Mouse (Mus musculus) retina, postnatal 1 day (tissue): ENCODE data around the gene Cpt1b.

ENCODE experiments used
- DNase-seq: peaks from one replicate; pipeline ENCODE4 v3.0.0-alpha.2; 2012

Cpt1b gene

DNA sequence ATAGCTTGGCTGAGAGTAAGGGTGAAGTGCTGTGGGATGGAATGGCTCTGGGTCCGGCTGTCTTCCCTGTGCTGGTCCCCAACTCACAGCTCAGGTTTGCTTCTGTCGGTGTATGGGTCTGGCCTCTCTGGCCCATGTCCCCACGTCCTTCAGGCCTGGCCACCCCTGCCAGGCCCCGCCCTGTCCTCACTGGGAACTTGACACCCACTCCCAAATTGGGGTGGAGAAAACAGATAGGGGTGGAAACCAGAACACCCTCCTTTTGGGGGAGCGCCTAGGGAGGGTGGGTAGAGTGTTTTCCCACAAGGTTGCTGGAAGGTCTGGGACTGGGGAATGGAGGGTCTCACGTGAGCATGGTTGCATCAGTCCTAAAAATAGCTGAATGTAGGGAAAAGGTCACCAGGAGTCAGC, at the start of gene Cpt1b:
TSS of gene Cpt1b (minus strand) at position 153 of the 411 bp plus-strand sequence.
- DNase-seq = no peak

DNA sequence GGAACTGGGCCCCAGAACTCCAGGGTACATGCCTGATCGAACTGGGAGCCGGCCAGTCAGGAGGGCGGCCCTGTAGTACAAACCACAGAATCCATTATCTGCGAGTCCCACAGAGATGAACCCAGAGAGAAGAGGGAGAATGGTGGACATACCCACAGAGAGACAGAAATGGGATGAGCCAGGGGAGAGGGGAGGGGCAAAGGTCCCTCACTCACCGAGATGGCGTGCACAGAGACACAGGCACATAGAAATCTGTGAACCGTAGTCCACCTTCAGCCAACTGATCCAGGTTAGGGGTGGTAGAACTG, 49.6 kb upstream of the Cpt1b start:
- no peak for DNase-seq

GRCm38 (mm10) chr15:89474596-89475292, 49.1 kb upstream of the Cpt1b start:
- no peak for DNase-seq

DNA sequence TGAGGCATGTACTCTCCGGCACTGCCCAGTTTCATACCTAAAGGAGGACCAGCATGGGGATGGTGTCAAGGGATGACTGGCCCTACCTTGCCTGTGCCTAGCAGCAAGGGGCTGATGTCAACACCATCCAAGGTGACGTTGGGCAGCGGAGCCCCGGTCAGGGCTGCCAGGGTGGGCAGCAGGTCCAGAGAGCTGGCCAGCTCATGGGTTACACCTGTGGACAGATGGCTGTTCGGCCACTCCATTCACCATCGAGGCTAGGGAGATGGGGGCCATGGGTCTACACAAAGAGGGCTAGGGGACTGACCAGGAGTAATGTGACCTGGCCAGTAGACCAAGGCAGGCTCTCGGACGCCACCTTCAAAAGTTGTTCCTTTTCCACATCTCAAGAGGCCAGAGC, 48.3 kb upstream of the Cpt1b start:
- no peak for DNase-seq

- DNase-seq = no peak
Observed at GRCm38 (mm10) chr15:89473370-89473769, 47.7 kb upstream of the Cpt1b start.

DNA sequence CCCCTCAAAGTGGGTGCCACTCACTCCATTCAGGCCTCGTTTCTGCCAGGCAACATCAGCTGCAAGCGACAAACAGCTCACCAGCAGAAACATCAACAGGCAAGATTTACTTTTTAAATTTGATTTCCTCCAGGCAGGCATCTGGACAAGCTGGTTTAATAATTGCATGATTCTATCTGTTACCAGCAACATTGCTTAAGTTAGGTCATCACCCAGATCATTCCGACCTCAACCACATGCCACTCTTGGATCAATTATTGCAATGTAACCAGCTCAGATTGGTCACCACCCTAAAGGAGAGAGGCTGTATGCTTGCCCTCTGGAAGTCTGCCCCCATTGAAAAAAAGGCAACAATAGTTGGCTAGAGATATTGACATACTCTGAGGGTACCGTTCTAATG, 45.8 kb upstream of the Cpt1b start:
- no peak for DNase-seq

DNA sequence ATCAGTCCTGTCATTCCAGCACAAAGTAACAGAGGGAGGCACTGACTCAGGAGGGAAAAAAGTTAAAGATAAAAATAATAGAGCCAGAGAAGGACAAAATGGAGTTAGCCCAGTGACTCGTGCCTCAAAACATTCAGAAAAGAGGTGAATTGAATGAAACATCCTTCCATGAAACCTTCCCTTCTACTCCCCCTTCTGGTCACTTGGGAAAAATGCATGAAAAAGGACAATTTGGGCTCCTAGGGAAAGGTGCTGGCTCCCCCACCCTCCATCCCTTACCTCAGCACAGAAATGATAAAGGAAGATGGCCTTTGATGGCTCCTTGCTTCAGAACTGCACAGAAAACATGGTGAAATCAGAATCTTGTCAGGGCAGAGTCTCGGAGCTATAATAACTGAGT, 42.9 kb upstream of the Cpt1b start:
- peak; percentile 69 for DNase-seq

GRCm38 (mm10) chr15:89465052-89465451, 39.4 kb upstream of the Cpt1b start:
- DNase-seq = peak; percentile 72

GRCm38 (mm10) chr15:89463334-89464235, 37.9 kb upstream of the Cpt1b start:
- no peak for DNase-seq

GRCm38 (mm10) chr15:89462176-89462575, 36.5 kb upstream of the Cpt1b start:
- DNase-seq = no peak

DNA sequence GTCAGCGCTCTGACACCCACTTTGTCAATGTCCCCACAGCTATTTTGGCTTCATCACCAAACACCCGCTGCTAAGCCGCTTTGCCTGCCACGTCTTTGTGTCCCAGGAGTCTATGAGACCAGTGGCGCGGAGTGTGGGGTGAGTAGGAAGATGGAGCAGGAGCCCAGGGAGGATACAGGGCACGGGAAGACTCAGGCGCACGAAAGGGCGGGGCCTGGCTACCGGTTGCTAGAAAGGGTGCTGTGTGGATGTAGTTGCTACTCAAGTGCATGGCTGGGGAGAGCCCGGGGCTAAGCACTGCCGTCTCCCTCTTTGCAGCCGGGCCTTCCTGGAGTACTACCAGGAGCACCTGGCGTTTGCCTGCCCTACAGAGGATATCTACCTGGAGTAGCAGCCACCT, 35.7 kb upstream of the Cpt1b start:
- DNase-seq = no peak

DNA sequence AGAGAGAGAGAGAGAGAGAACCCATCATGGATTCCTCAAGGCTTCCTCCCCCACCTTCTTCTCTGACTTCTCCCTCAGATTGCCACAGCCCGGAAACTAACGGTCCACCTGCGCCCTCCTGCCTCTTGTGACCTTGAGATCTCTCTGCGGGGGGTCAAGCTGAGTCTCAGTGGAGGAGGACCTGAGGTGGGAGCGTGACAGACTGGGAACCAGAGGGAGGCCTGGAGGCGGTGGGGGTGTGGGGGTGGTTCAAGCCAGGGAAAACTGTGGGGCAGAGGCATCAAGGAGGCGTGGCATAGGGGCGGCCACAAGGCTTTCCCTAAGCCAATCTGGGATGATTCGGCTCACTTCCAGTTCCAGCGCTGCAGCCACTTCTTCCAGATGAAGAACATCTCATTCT, 34.6 kb upstream of the Cpt1b start:
- no peak for DNase-seq

GRCm38 (mm10) chr15:89459821-89460220, 34.2 kb upstream of the Cpt1b start:
- no peak for DNase-seq

DNA sequence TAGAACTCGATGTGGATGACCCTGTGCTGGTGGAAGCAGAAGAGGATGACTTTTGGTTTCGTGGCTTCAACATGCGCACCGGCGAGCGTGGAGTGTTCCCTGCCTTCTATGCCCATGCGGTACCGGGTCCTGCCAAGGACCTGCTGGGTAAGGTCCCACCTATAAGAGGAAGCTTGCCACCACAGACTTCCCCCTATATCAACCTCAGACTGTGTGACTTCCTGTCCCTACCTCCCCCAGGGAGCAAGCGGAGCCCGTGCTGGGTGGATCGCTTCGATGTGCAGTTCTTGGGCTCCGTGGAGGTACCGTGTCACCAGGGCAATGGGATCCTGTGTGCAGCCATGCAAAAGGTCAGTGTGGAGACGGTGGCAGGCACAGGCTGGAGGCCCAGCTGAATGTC, 33.3 kb upstream of the Cpt1b start:
- no peak for DNase-seq

GRCm38 (mm10) chr15:89455642-89456041, 30.0 kb upstream of the Cpt1b start:
- no peak for DNase-seq

- DNase-seq = no peak
Observed at GRCm38 (mm10) chr15:89454857-89455256, 29.2 kb upstream of the Cpt1b start.

GRCm38 (mm10) chr15:89453865-89454478, 28.3 kb upstream of the Cpt1b start, which contains the start of gene Mapk8ip2:
Gene Mapk8ip2 (plus strand): TSS chr15:89453913.
- DNase-seq = peak; percentile 74

DNA sequence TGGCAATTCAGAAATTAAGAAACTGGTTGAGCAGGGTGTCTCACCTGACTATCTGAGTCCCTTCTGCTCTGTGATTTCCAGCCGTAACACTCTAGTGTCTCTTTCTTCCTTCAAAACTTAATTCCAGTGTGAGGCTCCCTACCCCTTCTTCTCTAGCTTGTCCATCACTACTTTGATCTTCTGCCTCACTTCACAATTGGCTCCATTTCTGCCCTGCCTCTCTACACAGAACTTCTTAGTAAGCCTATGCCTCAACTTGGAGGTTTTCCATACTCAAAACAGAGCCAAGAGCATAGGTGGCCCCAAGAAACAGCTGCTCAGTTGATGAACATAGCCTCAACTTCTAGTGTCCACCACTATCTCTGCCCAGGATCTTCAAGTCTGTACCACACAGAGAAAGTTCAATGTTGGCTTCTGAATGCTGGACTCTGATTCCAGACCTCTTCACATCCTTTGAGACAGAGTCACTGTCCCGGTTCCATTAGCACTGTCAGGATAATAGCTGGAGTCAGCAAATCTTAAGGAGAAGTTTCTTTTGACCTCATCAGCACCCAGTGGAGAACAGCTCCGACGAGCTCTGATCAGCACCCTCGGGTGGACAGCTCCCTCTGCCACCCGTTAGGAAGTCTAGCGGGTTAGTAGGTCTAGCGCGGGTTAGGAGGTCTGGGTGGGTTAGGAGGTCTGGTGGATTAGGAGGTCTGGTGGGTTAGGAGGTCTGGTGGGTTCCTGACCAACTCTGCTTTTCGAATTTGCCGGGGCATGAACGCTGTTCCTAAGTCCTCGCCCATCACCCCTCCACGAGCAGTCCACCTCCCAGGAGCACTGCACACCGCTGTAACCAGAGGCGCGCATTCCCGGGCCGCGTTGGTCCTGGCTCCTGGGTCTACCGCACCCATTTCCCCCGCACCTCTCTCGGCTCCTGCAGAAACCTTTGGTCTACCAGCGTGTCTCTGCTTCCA, 27.5 kb upstream of the Cpt1b start:
- peak; percentile 71 for DNase-seq

DNA sequence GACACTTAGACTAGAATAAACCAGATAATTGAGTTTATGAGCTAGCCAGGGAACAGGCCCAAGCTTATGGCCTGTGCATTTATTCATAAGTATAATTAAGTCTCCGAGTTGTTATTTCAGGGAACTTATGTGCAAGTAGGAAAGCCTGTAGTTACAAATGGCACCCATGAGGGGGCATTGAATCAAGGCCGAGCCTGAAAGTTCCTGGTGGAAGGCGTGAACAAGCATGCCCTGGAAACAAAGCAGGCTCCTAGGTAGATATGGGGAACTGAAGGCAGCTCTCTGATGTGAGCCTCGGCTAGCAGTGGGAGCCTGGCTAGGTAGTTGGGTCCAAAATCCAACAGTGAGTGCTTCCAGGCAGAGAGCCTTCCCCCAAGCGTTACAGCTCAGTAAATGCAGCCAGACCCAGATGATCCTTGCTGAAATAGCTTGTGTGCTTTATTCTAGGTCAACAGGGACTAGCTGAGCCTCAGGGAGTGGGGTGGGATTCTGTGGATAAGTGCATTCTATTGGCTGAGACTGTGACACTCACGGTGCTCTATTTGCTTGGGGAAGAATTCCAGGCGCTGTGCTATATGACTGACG, 16.9 kb upstream of the Cpt1b start:
- DNase-seq = peak; percentile 68

- DNase-seq = no peak
Observed at GRCm38 (mm10) chr15:89435878-89436277, 10.2 kb upstream of the Cpt1b start.

DNA sequence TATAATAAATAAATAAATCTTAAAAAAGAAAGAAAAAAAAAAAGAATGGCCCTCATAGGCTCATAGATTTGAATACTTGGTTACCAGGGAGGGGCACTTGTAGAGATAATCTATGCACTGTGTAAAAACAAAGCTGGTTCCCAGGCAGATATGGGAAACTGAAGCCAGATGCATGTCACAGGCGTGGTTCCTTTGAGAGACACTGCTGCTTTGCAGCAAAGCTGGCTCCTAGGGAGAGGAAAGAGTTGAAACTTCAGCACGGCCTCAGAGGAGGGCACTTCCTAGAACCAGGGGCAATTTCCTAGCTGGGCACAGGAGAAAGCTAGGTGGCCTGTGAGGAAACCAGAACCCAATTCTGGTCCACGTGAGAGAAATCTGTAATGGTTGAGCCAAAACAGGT, 8.5 kb upstream of the Cpt1b start:
- no peak for DNase-seq

DNA sequence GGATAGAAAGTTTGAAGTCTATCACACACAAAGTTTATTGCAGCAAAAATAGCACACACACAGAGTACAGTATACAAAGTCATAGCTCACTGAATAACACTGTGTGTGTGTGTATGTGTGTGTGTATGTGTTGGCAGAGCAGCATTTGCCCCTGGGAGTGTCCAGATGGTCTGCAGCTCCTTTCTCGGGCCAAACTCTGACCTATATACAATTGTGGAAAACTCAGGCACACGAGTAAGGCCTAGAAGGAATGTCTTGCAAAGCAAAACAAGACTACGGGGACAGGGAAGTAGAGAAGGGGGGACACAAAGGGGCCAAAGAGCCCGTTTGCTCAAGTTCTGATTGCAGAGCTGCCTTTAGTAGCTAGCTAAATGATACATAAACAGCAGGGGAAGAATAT, 7.3 kb upstream of the Cpt1b start:
- DNase-seq = peak; percentile 27
